ENCODE assay signal across 18 mouse cellular contexts in genomic region chr3:81938924-81939323, GRCm38 (mm10). TPM values are rescaled to one million over a fixed set of nuclear protein-coding genes. Genes with fewer than 3 reads are reported as not detected.
DNase-seq lines count a peak whose midpoint lies in the region; ATAC-seq and TF ChIP-seq lines count a peak whose summit lies in the region.
"Had no signal": no experiment of that assay in that cellular context is flagged by ENCODE, and none has a peak within 500 bp of the region (broad histone marks: within the 10 kb centered on the region; RNA-seq: fewer than 3 reads in every experiment).

No protein-coding gene starts in this region.

- TF ChIP-seq CTCF in layer of hippocampus, adult 2 months (conservative IDR thresholded peaks at IDR 0.05), result no peak
- TF ChIP-seq CTCF in midbrain, postnatal 0 days (IDR thresholded peaks at IDR 0.05), result no peak

- no peaks in the 10 kb centered on the region for H3K9me3 ChIP-seq in midbrain, postnatal 0 days (ENCODE audit: low read length)
- H3K9me3 ChIP-seq: lung, embryonic 15.5 days; midbrain, embryonic 13.5 days had no signal

- no peaks in the 10 kb centered on the region for H3K36me3 ChIP-seq in midbrain, postnatal 0 days (ENCODE audit: insufficient read depth, low read length)
- H3K36me3 ChIP-seq: lung, embryonic 15.5 days; midbrain, embryonic 13.5 days had no signal

- peak overlapping the region; percentile 19; the same call in 1 of the 2 replicates for H3K27ac ChIP-seq in layer of hippocampus, adult 2 months
- no peak overlapping the region for H3K27ac ChIP-seq in midbrain, postnatal 0 days (ENCODE audit: low read depth, low read length)
- H3K27ac ChIP-seq: lung, embryonic 15.5 days; midbrain, embryonic 13.5 days had no signal

- no peak overlapping the region for H3K4me2 ChIP-seq in midbrain, postnatal 0 days (ENCODE audit: low read depth, low read length, poor library complexity, severe bottlenecking)
- H3K4me2 ChIP-seq: lung, embryonic 15.5 days; midbrain, embryonic 13.5 days had no signal

- no peak overlapping the region for H3K9ac ChIP-seq in midbrain, postnatal 0 days (replicated peaks; ENCODE audit: low read length, poor library complexity, severe bottlenecking)
- H3K9ac ChIP-seq: lung, embryonic 15.5 days; midbrain, embryonic 13.5 days had no signal

- 88% methylated on average over 3 of the region's 3 CpGs for WGBS in midbrain, postnatal 0 days

- no peak for ATAC-seq in midbrain, postnatal 0 days (ENCODE audit: low FRiP score)
- ATAC-seq: forebrain, embryonic 14.5 days; hindbrain, embryonic 16.5 days; midbrain, embryonic 13.5 days had no signal

- H3K27me3 ChIP-seq in midbrain, postnatal 0 days (ENCODE audit: insufficient read depth, low read length), result no peaks in the 10 kb centered on the region
- H3K27me3 ChIP-seq: lung, embryonic 15.5 days; midbrain, embryonic 13.5 days had no signal

- no peak overlapping the region for H3K4me3 ChIP-seq in layer of hippocampus, adult 2 months
- H3K4me3 ChIP-seq in midbrain, postnatal 0 days (ENCODE audit: low read depth, low read length), result no peak overlapping the region
- H3K4me3 ChIP-seq: lung, embryonic 15.5 days; midbrain, embryonic 13.5 days had no signal

- H3K4me1 ChIP-seq in midbrain, postnatal 0 days (ENCODE audit: insufficient read depth, low read length), result no peaks in the 10 kb centered on the region
- H3K4me1 ChIP-seq: lung, embryonic 15.5 days; midbrain, embryonic 13.5 days had no signal

- no peak for DNase-seq in layer of hippocampus, adult 2 months (ENCODE audit: low spot score in 2 of 2)
- DNase-seq in layer of hippocampus, postnatal 36 days, result no peak
- peak; percentile 71 for DNase-seq in MN1 (ENCODE audit: low spot score)
- DNase-seq in adrenal gland, postnatal 36 days, result peak; percentile 28 to 40
- peak; percentile 64 for DNase-seq in lung, postnatal 36 days
- DNase-seq in kidney, adult 11 months, result no peak
- no peak for DNase-seq in midbrain, postnatal 0 days (ENCODE audit: low spot score)
- DNase-seq: cerebellum, adult 8-10 months; kidney, adult 9 months; thymus, adult 2 months had no signal

RNA-seq across cellular contexts. Expression of gene Ctso, which starts 6.5 kb away (rescaled TPM):
- total RNA-seq in layer of hippocampus, adult 2 months (2021), result 10 to 100 TPM; 19.1 to 19.9 TPM
- 10 to 100 TPM; 15.4 to 18.0 TPM for total RNA-seq in layer of hippocampus, postnatal 36 days (2021)
- 10 to 100 TPM; 34.5 to 68.4 TPM for total RNA-seq in adrenal gland, postnatal 36 days (2021)
- total RNA-seq in midbrain, postnatal 0 days (2014; rRNA removed), result 8.6 and 8.8 TPM in 2 replicates
- 11.2 and 12.0 TPM in 2 replicates for polyA plus RNA-seq in midbrain, postnatal 0 days (2015; fragmentation: Nextera tagmentation; extraction: Ambion mirVana)

RNA-seq across cellular contexts. Expression of gene Tdo2, which starts 37.1 kb away (rescaled TPM):
- 10 to 100 TPM; 15.9 to 16.1 TPM for total RNA-seq in layer of hippocampus, adult 2 months (2021)
- 10 to 100 TPM; 17.0 to 17.5 TPM for total RNA-seq in layer of hippocampus, postnatal 36 days (2021)
- total RNA-seq in adrenal gland, postnatal 36 days (2021), result 1 to 10 TPM in 1 of 2 experiments, under 1 TPM in 1; 0.33 to 1.0 TPM
- total RNA-seq in midbrain, postnatal 0 days (2014; rRNA removed), result not detected in 2 replicates
- 0.19 and 0.28 TPM in 2 replicates for polyA plus RNA-seq in midbrain, postnatal 0 days (2015; fragmentation: Nextera tagmentation; extraction: Ambion mirVana)
- total RNA-seq: heart, postnatal 25 days had no signal
- polyA plus RNA-seq: embryonic facial prominence, embryonic 14.5 days; midbrain, embryonic 13.5 days had no signal

RNA-seq across cellular contexts. Expression of gene Asic5, which starts 43.2 kb away (rescaled TPM):
- total RNA-seq in layer of hippocampus, adult 2 months (2021), result not detected
- total RNA-seq in layer of hippocampus, postnatal 36 days (2021), result not detected
- total RNA-seq in adrenal gland, postnatal 36 days (2021), result not detected
- total RNA-seq in midbrain, postnatal 0 days (2014; rRNA removed), result not detected in 2 replicates
- 0.09 TPM in 1 of 2 replicates, not detected in the other for polyA plus RNA-seq in midbrain, postnatal 0 days (2015; fragmentation: Nextera tagmentation; extraction: Ambion mirVana)
- total RNA-seq: heart, postnatal 25 days; left cerebral cortex, adult 18-20 months had no signal
- polyA plus RNA-seq: embryonic facial prominence, embryonic 14.5 days; forebrain, embryonic 14.5 days; hindbrain, embryonic 16.5 days; limb, embryonic 14.5 days; lung, embryonic 15.5 days had no signal

Comparison
In these comparisons a context has a peak if more than half of its experiments do, and no peak if none do; other contexts are left out.
1. DNase-seq: peak in MN1 (single experiment), adrenal gland, postnatal 36 days (2 of 2) and lung, postnatal 36 days (single experiment); none in layer of hippocampus, adult 2 months (0 of 2), layer of hippocampus, postnatal 36 days (0 of 2), kidney, adult 11 months (single experiment) and midbrain, postnatal 0 days (single experiment).
2. RNA of gene Tdo2, which starts 37.1 kb away (total RNA-seq): 17.0 to 17.5 TPM in layer of hippocampus, postnatal 36 days and 15.9 to 16.1 TPM in layer of hippocampus, adult 2 months; 0.33 to 1.0 TPM in adrenal gland, postnatal 36 days and not detected in midbrain, postnatal 0 days; every median in the first group is over 4 times any median in the second.